Mouse (Mus musculus): ENCODE measurements around the gene Cipc.
A peak's percentile ranks its signal among the peaks of the same experiment; 100 is the strongest.

Gene Cipc

GRCm38 (mm10) chr12:86946862-86947574 lies at the start of gene Cipc:
Gene Cipc (plus strand): TSS chr12:86947043.
- peak; percentile 98 to 99 for DNase-seq (ENCODE audit: low spot score in 2 of 2)

- DNase-seq (ENCODE audit: low spot score in 2 of 2), result no peak
Observed at GRCm38 (mm10) chr12:86897769-86898273, 49.0 kb upstream of the Cipc start.

- DNase-seq (ENCODE audit: low spot score in 2 of 2), result no peak
Observed at GRCm38 (mm10) chr12:86898448-86898847, 48.4 kb upstream of the Cipc start.

GRCm38 (mm10) chr12:86899461-86900179 lies 47.2 kb upstream of the Cipc start:
- DNase-seq (ENCODE audit: low spot score in 2 of 2), result peak in 1 of 2 experiments; percentile 65

GRCm38 (mm10) chr12:86903828-86904806 lies 42.7 kb upstream of the Cipc start:
- no peak for DNase-seq (ENCODE audit: low spot score in 2 of 2)

- no peak for DNase-seq (ENCODE audit: low spot score in 2 of 2)
Observed at GRCm38 (mm10) chr12:86905203-86905602, 41.6 kb upstream of the Cipc start.

- no peak for DNase-seq (ENCODE audit: low spot score in 2 of 2)
Observed at GRCm38 (mm10) chr12:86905876-86906275, 41.0 kb upstream of the Cipc start.

- DNase-seq (ENCODE audit: low spot score in 2 of 2), result peak; percentile 72 to 82
Observed at GRCm38 (mm10) chr12:86906395-86906794, 40.4 kb upstream of the Cipc start.

- no peak for DNase-seq (ENCODE audit: low spot score in 2 of 2)
Observed at GRCm38 (mm10) chr12:86911482-86911931, 35.3 kb upstream of the Cipc start.

- no peak for DNase-seq (ENCODE audit: low spot score in 2 of 2)
Observed at GRCm38 (mm10) chr12:86912335-86913093, 34.3 kb upstream of the Cipc start.

- DNase-seq (ENCODE audit: low spot score in 2 of 2), result no peak
Observed at GRCm38 (mm10) chr12:86914351-86914750, 32.5 kb upstream of the Cipc start.

GRCm38 (mm10) chr12:86914756-86915155 lies 32.1 kb upstream of the Cipc start:
- no peak for DNase-seq (ENCODE audit: low spot score in 2 of 2)

- no peak for DNase-seq (ENCODE audit: low spot score in 2 of 2)
Observed at GRCm38 (mm10) chr12:86915617-86916016, 31.2 kb upstream of the Cipc start.

- DNase-seq (ENCODE audit: low spot score in 2 of 2), result no peak
Observed at GRCm38 (mm10) chr12:86916796-86917573, 29.9 kb upstream of the Cipc start.

- no peak for DNase-seq (ENCODE audit: low spot score in 2 of 2)
Observed at GRCm38 (mm10) chr12:86918361-86918967, 28.4 kb upstream of the Cipc start.

GRCm38 (mm10) chr12:86918983-86919722 lies 27.7 kb upstream of the Cipc start:
- DNase-seq (ENCODE audit: low spot score in 2 of 2), result no peak

- DNase-seq (ENCODE audit: low spot score in 2 of 2), result peak; percentile 59 to 75
Observed at GRCm38 (mm10) chr12:86923837-86924236, 23.0 kb upstream of the Cipc start.

GRCm38 (mm10) chr12:86930934-86931729 lies 15.7 kb upstream of the Cipc start:
- no peak for DNase-seq (ENCODE audit: low spot score in 2 of 2)
